Mouse (Mus musculus) liver, embryonic 15.5 days (tissue): ENCODE measurements around the gene Gpr68. TPM values are rescaled to one million over a fixed set of nuclear protein-coding genes. Genes with fewer than 3 reads are reported as not detected.
A peak's percentile ranks its signal among the peaks of the same experiment; 100 is the strongest.

Source experiments
- ATAC-seq: fragments of 200-750 bp; cut with Nextera tagmentation; 2 replicates; pipeline ENCODE4 v1.8.0; 2017; ENCODE audit warnings: moderate number of reproducible peaks, mild to moderate bottlenecking, moderate library complexity; ENCODE audit not compliant: insufficient read depth
- H3K27ac ChIP-seq: fragments of 300-500 bp; sonication (generic); replicated peaks from 2 replicates; pipeline ENCODE4 v1.5.1; 2015; ENCODE audit warnings: mild to moderate bottlenecking, inconsistent platforms
- H3K27me3 ChIP-seq: fragments of 300-500 bp; sonication (generic); 2 replicates; pipeline ENCODE4 v1.6.1; 2015; ENCODE audit warnings: mild to moderate bottlenecking, inconsistent platforms
- H3K36me3 ChIP-seq: fragments of 300-500 bp; sonication (generic); replicated peaks from 2 replicates; pipeline ENCODE4 v1.6.1; 2015; ENCODE audit warnings: moderate library complexity, mild to moderate bottlenecking, inconsistent platforms
- H3K4me1 ChIP-seq: fragments of 300-500 bp; sonication (generic); replicated peaks from 2 replicates; pipeline ENCODE4 v1.6.1; 2015; ENCODE audit warnings: inconsistent platforms
- H3K4me2 ChIP-seq: fragments of 300-500 bp; sonication (generic); 2 replicates; pipeline ENCODE4 v1.6.1; 2015; ENCODE audit warnings: moderate library complexity, mild to moderate bottlenecking, inconsistent platforms
- H3K4me3 ChIP-seq: fragments of 300-500 bp; sonication (generic); replicated peaks from 2 replicates; pipeline ENCODE4 v1.5.1; 2015; ENCODE audit warnings: mild to moderate bottlenecking, inconsistent platforms
- H3K9ac ChIP-seq: fragments of 300-500 bp; sonication (generic); 2 replicates; pipeline ENCODE4 v1.6.1; 2015; ENCODE audit warnings: moderate library complexity, mild to moderate bottlenecking, inconsistent platforms
- H3K9me3 ChIP-seq: fragments of 300-500 bp; sonication (generic); replicated peaks from 2 replicates; pipeline ENCODE4 v1.6.1; 2016; ENCODE audit warnings: inconsistent platforms
- WGBS: fragments of 180-500 bp; shearing (Covaris S2); methylation state at CpG from one replicate; pipeline ENCODE4 v1.1.7; 2015; ENCODE audit warnings: mixed read lengths; ENCODE audit not compliant: insufficient replicate concordance; 5-methylcytosine and 5-hydroxymethylcytosine counted together
- polyA plus RNA-seq: library from polyadenylated mRNA; unstranded; fragments of >200 nt; fragmentation: Nextera tagmentation; extraction: Ambion mirVana; gene quantifications from 2 replicates; pipeline ENCODE4 v1.2.1, GENCODE M21; 2015

The Gpr68 gene
- 0.05 and 0.07 TPM in 2 replicates for polyA plus RNA-seq

GRCm38 (mm10) chr12:100907598-100908297 is at the start of gene Gpr68:
Gpr68 (minus strand) TSS chr12:100908198.
- Histone ChIP-seq H3K27ac (no peak within 1 kb of the TSS), H3K4me1 (peaks cover 6% of the 10 kb centered on the region; the same call in 1 of the 2 replicates), H3K9ac (no peak within 1 kb of the TSS), H3K9me3 (no peaks in the 10 kb centered on the region), H3K36me3 (peaks cover 8% of the 10 kb centered on the region), H3K27me3 (peaks cover 46% of the 10 kb centered on the region), H3K4me3 (peak within 1 kb of the TSS; percentile 26), H3K4me2 (peak within 1 kb of the TSS; percentile 47)
- no peak for ATAC-seq
- WGBS, result 5% methylated on average over 39 of the region's 39 CpGs

- peaks cover 20% of the 10 kb centered on the region for H3K36me3 ChIP-seq
- no peak for ATAC-seq
- H3K9me3 ChIP-seq, result no peaks in the 10 kb centered on the region
- peak overlapping the region; percentile 69; the same call in 1 of the 2 replicates for H3K4me2 ChIP-seq
- H3K27me3 ChIP-seq, result no peaks in the 10 kb centered on the region
- peak overlapping the region; percentile 99 for H3K27ac ChIP-seq
- WGBS, result 84% methylated on average over 3 of the region's 3 CpGs
- peak overlapping the region; percentile 60 for H3K9ac ChIP-seq
- no peak overlapping the region for H3K4me3 ChIP-seq
- H3K4me1 ChIP-seq, result peaks cover 88% of the 10 kb centered on the region
Observed at GRCm38 (mm10) chr12:100957257-100957656, 49.3 kb upstream of the Gpr68 start.

- peaks cover 19% of the 10 kb centered on the region for H3K36me3 ChIP-seq
- H3K4me3 ChIP-seq, result peak overlapping the region; percentile 29; the same call in 1 of the 2 replicates
- H3K4me2 ChIP-seq, result peak overlapping the region; percentile 69
- H3K27me3 ChIP-seq, result no peaks in the 10 kb centered on the region
- H3K27ac ChIP-seq, result peak overlapping the region; percentile 99
- WGBS, result 46% methylated on average over 4 of the region's 4 CpGs
- no peaks in the 10 kb centered on the region for H3K9me3 ChIP-seq
- H3K4me1 ChIP-seq, result peaks cover 89% of the 10 kb centered on the region
- peak overlapping the region; percentile 60 for H3K9ac ChIP-seq
- no peak for ATAC-seq
Observed at GRCm38 (mm10) chr12:100956825-100957224, 48.8 kb upstream of the Gpr68 start.

- H3K4me1 ChIP-seq, result peaks cover 89% of the 10 kb centered on the region
- 33% methylated on average over 2 of the region's 2 CpGs for WGBS
- H3K36me3 ChIP-seq, result peaks cover 27% of the 10 kb centered on the region
- H3K27me3 ChIP-seq, result no peaks in the 10 kb centered on the region
- ATAC-seq, result peak; percentile 79
- no peaks in the 10 kb centered on the region for H3K9me3 ChIP-seq
- peak overlapping the region; percentile 99 for H3K27ac ChIP-seq
- peak overlapping the region; percentile 60 for H3K9ac ChIP-seq
- peak overlapping the region; percentile 69 for H3K4me2 ChIP-seq
- H3K4me3 ChIP-seq, result peak overlapping the region; percentile 29
Observed at GRCm38 (mm10) chr12:100956028-100956427, 48.0 kb upstream of the Gpr68 start.

- Histone ChIP-seq H3K9me3 (no peaks in the 10 kb centered on the region), H3K4me3 (no peak overlapping the region), H3K27ac (peak overlapping the region; percentile 99), H3K4me2 (peak overlapping the region; percentile 69), H3K9ac (peak overlapping the region; percentile 60; the same call in 1 of the 2 replicates), H3K27me3 (no peaks in the 10 kb centered on the region), H3K4me1 (peaks cover 70% of the 10 kb centered on the region), H3K36me3 (peaks cover 41% of the 10 kb centered on the region)
- peak; percentile 14 for ATAC-seq
- 42% methylated on average over 8 of the region's 8 CpGs for WGBS
Observed at GRCm38 (mm10) chr12:100953926-100954325, 45.9 kb upstream of the Gpr68 start.

- H3K4me2 ChIP-seq, result peak overlapping the region; percentile 40; the same call in 1 of the 2 replicates
Observed at GRCm38 (mm10) chr12:100952193-100952931, 44.4 kb upstream of the Gpr68 start.

GRCm38 (mm10) chr12:100949146-100949545 is 41.1 kb upstream of the Gpr68 start:
- Histone ChIP-seq H3K9ac (no peak overlapping the region), H3K4me1 (peaks cover 24% of the 10 kb centered on the region), H3K27ac (no peak overlapping the region), H3K4me2 (no peak overlapping the region), H3K27me3 (no peaks in the 10 kb centered on the region), H3K4me3 (no peak overlapping the region), H3K36me3 (peaks cover 88% of the 10 kb centered on the region), H3K9me3 (no peaks in the 10 kb centered on the region)
- 83% methylated on average over 5 of the region's 5 CpGs for WGBS
- no peak for ATAC-seq

More at GRCm38 (mm10) chr12:100952193-100952931, 44.4 kb upstream of the Gpr68 start:
- Histone ChIP-seq H3K27ac (peak overlapping the region; percentile 99), H3K4me3 (no peak overlapping the region), H3K27me3 (no peaks in the 10 kb centered on the region), H3K9ac (no peak overlapping the region), H3K36me3 (peaks cover 56% of the 10 kb centered on the region), H3K9me3 (no peaks in the 10 kb centered on the region), H3K4me1 (peaks cover 55% of the 10 kb centered on the region)
- ATAC-seq, result peak; percentile 17; the same call in 1 of the 2 replicates
- WGBS, result 35% methylated on average over 9 of the region's 9 CpGs

DNA sequence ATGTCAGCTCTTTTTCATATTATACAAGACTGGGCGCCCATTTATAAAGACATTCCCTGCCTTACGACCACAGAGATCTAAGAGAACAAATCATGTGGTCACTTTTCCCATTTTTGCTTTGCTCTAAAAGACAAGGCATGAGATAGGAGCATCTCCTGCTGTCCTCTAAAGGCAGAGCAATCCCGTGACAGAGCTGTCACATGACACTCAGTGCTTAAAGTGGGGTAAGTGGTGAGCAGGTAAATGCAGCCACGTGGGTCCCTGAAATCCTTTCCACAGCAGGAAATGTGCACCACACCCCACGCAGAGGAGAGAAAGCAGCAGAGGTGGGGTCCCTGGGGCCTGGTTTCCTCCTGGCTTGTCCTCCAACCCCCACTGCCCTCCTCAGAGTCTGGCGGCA is 40.0 kb upstream of the Gpr68 start:
- Histone ChIP-seq H3K27me3 (no peaks in the 10 kb centered on the region), H3K9ac (no peak overlapping the region), H3K9me3 (no peaks in the 10 kb centered on the region), H3K36me3 (peaks cover 95% of the 10 kb centered on the region), H3K27ac (no peak overlapping the region), H3K4me3 (no peak overlapping the region), H3K4me1 (peaks cover 13% of the 10 kb centered on the region), H3K4me2 (no peak overlapping the region)
- no peak for ATAC-seq
- 72% methylated on average over 6 of the region's 6 CpGs for WGBS

- Histone ChIP-seq H3K36me3 (peaks cover 94% of the 10 kb centered on the region), H3K4me1 (no peaks in the 10 kb centered on the region), H3K27ac (no peak overlapping the region), H3K4me2 (no peak overlapping the region), H3K9ac (no peak overlapping the region), H3K4me3 (no peak overlapping the region), H3K9me3 (no peaks in the 10 kb centered on the region), H3K27me3 (no peaks in the 10 kb centered on the region)
- ATAC-seq, result no peak
- WGBS, result 84% methylated on average over 12 of the region's 12 CpGs
Observed at GRCm38 (mm10) chr12:100945948-100946347, 38.0 kb upstream of the Gpr68 start.

GRCm38 (mm10) chr12:100945501-100945900 is 37.5 kb upstream of the Gpr68 start:
- H3K27ac ChIP-seq, result no peak overlapping the region
- H3K4me3 ChIP-seq, result no peak overlapping the region
- no peaks in the 10 kb centered on the region for H3K27me3 ChIP-seq
- peaks cover 96% of the 10 kb centered on the region for H3K36me3 ChIP-seq
- no peak overlapping the region for H3K9ac ChIP-seq
- no peak overlapping the region for H3K4me2 ChIP-seq
- no peaks in the 10 kb centered on the region for H3K4me1 ChIP-seq
- WGBS, result 82% methylated on average over 12 of the region's 12 CpGs
- no peak for ATAC-seq
- H3K9me3 ChIP-seq, result no peaks in the 10 kb centered on the region

DNA sequence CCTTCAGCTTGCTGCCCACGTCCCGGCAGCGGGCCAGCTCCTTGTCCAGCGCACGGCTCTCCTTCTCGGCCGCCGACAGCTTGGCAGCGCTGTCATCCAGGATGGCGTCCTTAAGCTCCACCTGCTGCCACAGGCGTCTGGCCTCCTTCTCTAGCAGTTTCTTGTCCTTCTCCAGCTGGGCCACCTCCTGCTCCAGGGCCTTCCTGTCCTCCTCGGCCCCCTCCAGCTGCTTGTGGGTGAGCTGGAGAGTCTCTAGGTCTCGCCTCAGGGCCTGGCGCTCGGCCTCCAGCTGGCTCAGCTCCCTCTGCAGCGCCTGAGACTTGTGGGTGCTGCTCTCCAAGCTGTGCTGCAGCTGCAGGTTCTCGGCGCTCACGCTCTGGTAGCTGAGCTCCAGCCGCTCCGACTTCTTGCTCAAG is 36.9 kb upstream of the Gpr68 start:
- H3K4me3 ChIP-seq, result no peak overlapping the region
- WGBS, result 87% methylated on average over 21 of the region's 21 CpGs
- no peaks in the 10 kb centered on the region for H3K4me1 ChIP-seq
- no peaks in the 10 kb centered on the region for H3K9me3 ChIP-seq
- no peak overlapping the region for H3K9ac ChIP-seq
- no peak overlapping the region for H3K4me2 ChIP-seq
- no peak overlapping the region for H3K27ac ChIP-seq
- H3K36me3 ChIP-seq, result peaks cover 97% of the 10 kb centered on the region
- ATAC-seq, result no peak
- no peaks in the 10 kb centered on the region for H3K27me3 ChIP-seq
